ENCODE assay signal across 8 mouse cellular contexts in genomic region chr11:116102472-116102871, GRCm38 (mm10). TPM values are rescaled to one million over a fixed set of nuclear protein-coding genes. Genes with fewer than 3 reads are reported as not detected.
DNase-seq lines count a peak whose midpoint lies in the region; ATAC-seq and TF ChIP-seq lines count a peak whose summit lies in the region.
"Had no signal": no experiment of that assay in that cellular context is flagged by ENCODE, and none has a peak within 500 bp of the region (broad histone marks: within the 10 kb centered on the region; RNA-seq: fewer than 3 reads in every experiment).

No protein-coding gene starts in this region.

- TF ChIP-seq EP300 in ES-Bruce4 (IDR thresholded peaks at IDR 0.05; ENCODE audit: insufficient read depth, low read depth, low read length), result no peak

- no peaks in the 10 kb centered on the region for H3K9me3 ChIP-seq in ES-Bruce4 (replicated peaks; ENCODE audit: control insufficient read depth, insufficient read depth, low read length, poor library complexity, severe bottlenecking)
- H3K9me3 ChIP-seq in heart, embryonic 15.5 days (replicated peaks), result no peaks in the 10 kb centered on the region
- H3K9me3 ChIP-seq in liver, embryonic 13.5 days (replicated peaks), result no peaks in the 10 kb centered on the region

- WGBS in heart, embryonic 15.5 days, result 52% methylated on average over 3 of the region's 4 CpGs
- WGBS in liver, embryonic 13.5 days (ENCODE audit: insufficient replicate concordance), result 43% methylated on average over 3 of the region's 4 CpGs

- no peak for TF ChIP-seq CTCF in ES-Bruce4 (IDR thresholded peaks at IDR 0.05; ENCODE audit: low read depth, low read length)

- peaks cover 16% of the 10 kb centered on the region for H3K4me1 ChIP-seq in ES-Bruce4 (ENCODE audit: control insufficient read depth, insufficient read depth, low read length)
- peaks cover 85% of the 10 kb centered on the region for H3K4me1 ChIP-seq in heart, embryonic 15.5 days (replicated peaks)
- peaks cover 89% of the 10 kb centered on the region for H3K4me1 ChIP-seq in liver, embryonic 13.5 days (replicated peaks)

- H3K27ac ChIP-seq in ES-Bruce4 (ENCODE audit: insufficient read depth, low read length), result peak overlapping the region; percentile 82
- peak overlapping the region; percentile 96 for H3K27ac ChIP-seq in heart, embryonic 15.5 days
- peak overlapping the region; percentile 65 for H3K27ac ChIP-seq in liver, embryonic 13.5 days

- peak overlapping the region; percentile 12; the same call in 1 of the 2 replicates for H3K4me2 ChIP-seq in heart, embryonic 15.5 days
- no peak overlapping the region for H3K4me2 ChIP-seq in liver, embryonic 13.5 days

- no peaks in the 10 kb centered on the region for H3K36me3 ChIP-seq in ES-Bruce4 (ENCODE audit: control insufficient read depth, insufficient read depth, low read length, poor library complexity, severe bottlenecking)
- H3K36me3 ChIP-seq in heart, embryonic 15.5 days, result peaks cover 10% of the 10 kb centered on the region
- no peaks in the 10 kb centered on the region for H3K36me3 ChIP-seq in liver, embryonic 13.5 days

- H3K9ac ChIP-seq in ES-Bruce4 (ENCODE audit: low read depth, poor library complexity, severe bottlenecking), result peak overlapping the region; percentile 32
- H3K9ac ChIP-seq in heart, embryonic 15.5 days, result peak overlapping the region; percentile 40; the same call in 1 of the 2 replicates
- H3K9ac ChIP-seq in liver, embryonic 13.5 days, result no peak overlapping the region

- H3K4me3 ChIP-seq in ES-Bruce4 (ENCODE audit: low read depth, low read length), result no peak overlapping the region
- no peak overlapping the region for H3K4me3 ChIP-seq in heart, embryonic 15.5 days
- no peak overlapping the region for H3K4me3 ChIP-seq in liver, embryonic 13.5 days (replicated peaks)

- ATAC-seq in heart, embryonic 15.5 days (replicated peaks; ENCODE audit: insufficient number of reproducible peaks, insufficient read depth, low FRiP score, low read depth), result 0 out of 2 replicates have a peak, but pooled peaks have one; percentile 28
- ATAC-seq in liver, embryonic 13.5 days (ENCODE audit: low read depth), result no peak
- ATAC-seq: inflammation-experienced regulatory T-cells, adult 6 months had no signal

- H3K27me3 ChIP-seq in ES-Bruce4 (ENCODE audit: control insufficient read depth, insufficient read depth, low read length, poor library complexity, severe bottlenecking), result no peaks in the 10 kb centered on the region
- H3K27me3 ChIP-seq in heart, embryonic 15.5 days, result no peaks in the 10 kb centered on the region
- peaks cover 21% of the 10 kb centered on the region for H3K27me3 ChIP-seq in liver, embryonic 13.5 days

- peak; percentile 62 for DNase-seq in 3T3-L1 (ENCODE audit: low read depth, low spot score)
- no peak for DNase-seq in liver, embryonic 13.5 days
- no peak for DNase-seq in cerebellum, adult 8-10 months
- no peak for DNase-seq in urinary bladder, postnatal 36 days (ENCODE audit: low spot score in 2 of 2)
- DNase-seq in B cell, adult 2 months, result no peak

- no peak for TF ChIP-seq POLR2A in ES-Bruce4 (IDR thresholded peaks at IDR 0.05; ENCODE audit: insufficient read depth, low read length)

RNA-seq across cellular contexts. Expression of gene Wbp2, which starts 15.7 kb away (rescaled TPM):
- polyA plus RNA-seq in ES-Bruce4 (2011; ENCODE audit: insufficient read depth, insufficient read length, low read depth, missing spikeins), result 179 and 198 TPM in 2 replicates
- polyA plus RNA-seq in heart, embryonic 15.5 days (2015; fragmentation: Nextera tagmentation; extraction: Ambion mirVana), result 121 and 139 TPM in 2 replicates
- polyA plus RNA-seq in liver, embryonic 13.5 days (2015; fragmentation: Nextera tagmentation; extraction: Ambion mirVana), result 58.9 and 81.2 TPM in 2 replicates

RNA-seq across cellular contexts. Expression of gene Trim47, which starts 24.5 kb away (rescaled TPM):
- polyA plus RNA-seq in ES-Bruce4 (2011; ENCODE audit: insufficient read depth, insufficient read length, low read depth, missing spikeins), result 3.9 and 7.1 TPM in 2 replicates
- 79.1 and 91.1 TPM in 2 replicates for polyA plus RNA-seq in heart, embryonic 15.5 days (2015; fragmentation: Nextera tagmentation; extraction: Ambion mirVana)
- 3.7 and 4.0 TPM in 2 replicates for polyA plus RNA-seq in liver, embryonic 13.5 days (2015; fragmentation: Nextera tagmentation; extraction: Ambion mirVana)

RNA-seq across cellular contexts. Expression of gene Unc13d, which starts 24.7 kb away (rescaled TPM):
- polyA plus RNA-seq in ES-Bruce4 (2011; ENCODE audit: insufficient read depth, insufficient read length, low read depth, missing spikeins), result 4.7 and 5.7 TPM in 2 replicates
- polyA plus RNA-seq in heart, embryonic 15.5 days (2015; fragmentation: Nextera tagmentation; extraction: Ambion mirVana), result 1.0 and 3.9 TPM in 2 replicates
- 31.6 and 32.7 TPM in 2 replicates for polyA plus RNA-seq in liver, embryonic 13.5 days (2015; fragmentation: Nextera tagmentation; extraction: Ambion mirVana)

RNA-seq across cellular contexts. Expression of gene Trim65, which starts 28.5 kb away (rescaled TPM):
- 0.78 and 1.2 TPM in 2 replicates for polyA plus RNA-seq in ES-Bruce4 (2011; ENCODE audit: insufficient read depth, insufficient read length, low read depth, missing spikeins)
- 5.0 and 5.5 TPM in 2 replicates for polyA plus RNA-seq in heart, embryonic 15.5 days (2015; fragmentation: Nextera tagmentation; extraction: Ambion mirVana)
- polyA plus RNA-seq in liver, embryonic 13.5 days (2015; fragmentation: Nextera tagmentation; extraction: Ambion mirVana), result 1.1 and 1.4 TPM in 2 replicates

RNA-seq across cellular contexts. Expression of gene Mrpl38, which starts 36.2 kb away (rescaled TPM):
- 69.3 and 71.6 TPM in 2 replicates for polyA plus RNA-seq in ES-Bruce4 (2011; ENCODE audit: insufficient read depth, insufficient read length, low read depth, missing spikeins)
- polyA plus RNA-seq in heart, embryonic 15.5 days (2015; fragmentation: Nextera tagmentation; extraction: Ambion mirVana), result 90.7 and 94.4 TPM in 2 replicates
- 66.6 and 70.9 TPM in 2 replicates for polyA plus RNA-seq in liver, embryonic 13.5 days (2015; fragmentation: Nextera tagmentation; extraction: Ambion mirVana)
